Mouse (Mus musculus) intestine, embryonic 14.5 days (tissue): ENCODE data around the gene Gm10282. TPM values are rescaled to one million over a fixed set of nuclear protein-coding genes. Genes with fewer than 3 reads are reported as not detected.

Experiments
- ATAC-seq: fragments of 200-750 bp; cut with Nextera tagmentation; replicated peaks from 2 replicates; pipeline ENCODE4 v1.8.0; 2017; ENCODE audit warnings: low read depth, moderate number of reproducible peaks, moderate TSS enrichment, moderate library complexity; ENCODE audit not compliant: low FRiP score, low TSS enrichment
- DNase-seq: peaks from one replicate; pipeline ENCODE4 v3.0.0-alpha.2; 2018; ENCODE audit warnings: low spot score
- H3K27ac ChIP-seq: fragments of 300-500 bp; sonication (generic); 2 replicates; pipeline ENCODE4 v1.5.1; 2014; ENCODE audit warnings: low read depth, mild to moderate bottlenecking, control low read depth
- H3K27me3 ChIP-seq: fragments of 300-500 bp; sonication (generic); replicated peaks from 2 replicates; pipeline ENCODE4 v1.6.1; 2014; ENCODE audit warnings: low read length, control low read depth; ENCODE audit not compliant: control insufficient read depth, insufficient read depth
- H3K36me3 ChIP-seq: fragments of 300-500 bp; sonication (generic); 2 replicates; pipeline ENCODE4 v1.6.1; 2014; ENCODE audit warnings: low read length, control low read depth; ENCODE audit not compliant: control insufficient read depth, insufficient read depth
- H3K4me1 ChIP-seq: fragments of 300-500 bp; sonication (generic); replicated peaks from 2 replicates; pipeline ENCODE4 v1.6.1; 2014; ENCODE audit warnings: low read length, control low read depth, mixed read lengths; ENCODE audit not compliant: control insufficient read depth, insufficient read depth
- H3K4me2 ChIP-seq: fragments of 300-500 bp; sonication (generic); 2 replicates; pipeline ENCODE4 v1.6.1; 2014; ENCODE audit warnings: low read length
- H3K4me3 ChIP-seq: fragments of 300-500 bp; sonication (generic); 2 replicates; pipeline ENCODE4 v1.5.1; 2014; ENCODE audit warnings: low read depth, low read length, control low read depth, mixed read lengths
- H3K9ac ChIP-seq: fragments of 300-500 bp; sonication (generic); 2 replicates; pipeline ENCODE4 v1.6.1; 2014; ENCODE audit warnings: mild to moderate bottlenecking, low read length
- H3K9me3 ChIP-seq: fragments of 300-500 bp; sonication (generic); 2 replicates; pipeline ENCODE4 v1.6.1; 2016; ENCODE audit warnings: low read length, control low read depth; ENCODE audit not compliant: control insufficient read depth
- WGBS: fragments of 180-500 bp; shearing (Covaris S2); extraction: QIAGEN DNeasy Blood & Tissue Kit; methylation state at CpG from one replicate; pipeline ENCODE4 v1.1.7; 2014; 5-methylcytosine and 5-hydroxymethylcytosine counted together
- polyA plus RNA-seq: library from polyadenylated mRNA; unstranded; fragments of >200 nt; fragmentation: Nextera tagmentation; extraction: Ambion mirVana; gene quantifications from 2 replicates; pipeline ENCODE4 v1.2.1, GENCODE M21; 2014

The Gm10282 gene
- polyA plus RNA-seq, 1 experiment from 2014 or later = 31.1 TPM

DNA sequence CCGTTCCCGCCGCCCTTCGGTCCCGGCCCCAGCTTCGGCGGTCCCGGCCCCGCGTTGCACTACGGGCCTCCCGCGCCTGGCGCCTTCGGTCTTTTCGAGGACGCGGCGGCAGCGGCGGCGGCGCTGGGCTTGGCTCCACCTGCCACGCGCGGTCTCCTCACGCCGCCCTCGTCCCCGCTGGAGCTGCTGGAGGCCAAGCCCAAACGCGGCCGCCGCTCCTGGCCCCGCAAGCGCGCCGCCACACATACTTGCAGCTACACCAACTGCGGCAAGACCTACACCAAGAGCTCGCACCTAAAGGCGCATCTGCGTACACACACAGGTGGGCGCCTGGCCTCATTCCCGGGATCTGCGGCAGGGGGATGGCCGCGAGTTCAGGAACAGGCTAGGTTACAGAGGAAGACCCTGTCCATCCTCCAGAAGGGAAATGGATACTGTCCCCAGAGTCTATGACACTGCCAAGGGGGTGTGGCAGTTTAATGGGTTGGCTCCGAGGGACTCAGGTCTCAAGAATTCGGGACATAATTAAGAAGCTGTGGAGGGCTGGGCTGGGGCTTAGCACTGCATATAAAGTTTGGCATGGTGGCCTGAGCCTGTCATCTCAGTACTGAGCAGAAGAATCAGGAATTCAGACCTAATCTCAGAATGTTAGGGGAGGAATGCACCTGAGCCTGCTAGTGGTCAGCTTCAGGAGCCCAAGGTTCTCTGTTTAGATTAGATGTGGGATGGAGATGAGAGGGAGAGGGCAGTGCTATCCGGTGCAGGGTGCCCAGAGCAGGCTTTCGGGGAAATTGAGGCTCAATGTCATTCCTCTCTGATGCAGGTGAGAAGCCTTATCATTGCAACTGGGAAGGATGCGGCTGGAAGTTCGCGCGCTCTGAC lies 15.1 kb upstream of the Gm10282 start:
- 6% methylated on average over 55 of the region's 55 CpGs for WGBS
- ATAC-seq (no peak), DNase-seq (peak; percentile 57)

DNA sequence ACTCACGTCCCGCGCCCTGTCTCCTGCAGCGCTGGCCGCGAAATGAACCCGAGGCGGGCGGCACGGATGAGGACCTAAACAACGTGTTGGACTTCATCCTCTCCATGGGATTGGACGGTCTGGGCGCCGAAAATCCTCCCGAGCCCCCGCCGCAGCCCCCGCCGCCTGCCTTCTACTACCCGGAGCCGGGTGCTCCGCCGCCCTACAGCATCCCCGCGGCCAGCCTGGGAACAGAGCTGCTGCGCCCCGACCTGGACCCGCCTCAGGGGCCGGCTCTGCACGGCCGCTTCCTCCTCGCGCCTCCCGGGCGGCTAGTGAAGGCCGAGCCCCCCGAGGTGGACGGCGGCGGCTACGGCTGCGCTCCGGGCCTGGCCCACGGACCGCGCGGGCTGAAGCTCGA lies 14.3 kb upstream of the Gm10282 start:
- H3K9me3 ChIP-seq = no peaks in the 10 kb centered on the region
- DNase-seq (no peak), ATAC-seq (peak; percentile 7; the same call in 1 of the 2 replicates)
- H3K27ac ChIP-seq = no peak overlapping the region
- peak overlapping the region; percentile 48 for H3K9ac ChIP-seq
- peaks cover 37% of the 10 kb centered on the region for H3K27me3 ChIP-seq
- no peaks in the 10 kb centered on the region for H3K36me3 ChIP-seq
- no peaks in the 10 kb centered on the region; the same call in 1 of the 2 replicates for H3K4me1 ChIP-seq
- under 1% methylated on average over 35 of the region's 48 CpGs for WGBS
- peak overlapping the region; percentile 92 for H3K4me2 ChIP-seq
- H3K4me3 ChIP-seq = peak overlapping the region; percentile 53

More for the DNA sequence above, 15.1 kb upstream of the Gm10282 start:
- no peaks in the 10 kb centered on the region for H3K9me3 ChIP-seq
- peak overlapping the region; percentile 92 for H3K4me2 ChIP-seq
- H3K36me3 ChIP-seq = no peaks in the 10 kb centered on the region
- peak overlapping the region; percentile 53 for H3K4me3 ChIP-seq
- H3K4me1 ChIP-seq = no peaks in the 10 kb centered on the region; the same call in 1 of the 2 replicates
- no peak overlapping the region for H3K27ac ChIP-seq
- peak overlapping the region; percentile 48 for H3K9ac ChIP-seq
- H3K27me3 ChIP-seq = peaks cover 37% of the 10 kb centered on the region

DNA sequence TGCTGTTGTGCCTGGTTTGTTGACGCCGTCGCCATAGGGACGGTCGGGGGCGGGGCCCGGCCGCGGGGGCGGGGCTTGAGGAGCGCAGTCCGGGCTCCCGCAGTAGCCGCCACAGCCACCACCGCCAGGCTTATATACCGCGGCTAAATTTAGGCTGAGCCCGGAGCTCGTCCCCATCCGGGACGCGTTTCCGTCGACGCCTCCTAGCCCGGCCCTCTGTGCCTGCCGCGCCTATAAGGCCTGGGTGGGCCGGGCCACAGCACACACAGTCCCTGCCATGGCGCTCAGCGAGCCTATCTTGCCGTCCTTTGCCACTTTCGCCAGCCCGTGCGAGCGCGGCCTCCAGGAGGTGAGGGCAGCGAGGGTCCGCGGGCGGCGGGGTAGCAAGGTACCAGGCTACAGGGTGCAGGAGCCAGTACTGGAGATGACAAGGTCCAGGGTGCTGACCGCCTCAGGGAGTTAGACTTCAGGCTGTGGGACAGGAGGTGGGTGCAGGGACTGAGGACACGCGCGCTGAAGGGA lies 13.8 kb upstream of the Gm10282 start, which contains the start of gene Klf2:
Klf2 (plus strand) TSS at position 233 of the 522 bp plus-strand sequence.
- H3K9me3 ChIP-seq = no peaks in the 10 kb centered on the region
- H3K9ac ChIP-seq = peak within 1 kb of the TSS; percentile 48
- WGBS = under 1% methylated on average over 46 of the region's 46 CpGs
- DNase-seq (peak; percentile 96), ATAC-seq (peak; percentile 95)
- no peaks in the 10 kb centered on the region; the same call in 1 of the 2 replicates for H3K4me1 ChIP-seq
- peaks cover 37% of the 10 kb centered on the region for H3K27me3 ChIP-seq
- peak within 1 kb of the TSS; percentile 92 for H3K4me2 ChIP-seq
- H3K36me3 ChIP-seq = no peaks in the 10 kb centered on the region
- peak within 1 kb of the TSS; percentile 53 for H3K4me3 ChIP-seq
- peak within 1 kb of the TSS; percentile 27; the same call in 1 of the 2 replicates for H3K27ac ChIP-seq

DNA sequence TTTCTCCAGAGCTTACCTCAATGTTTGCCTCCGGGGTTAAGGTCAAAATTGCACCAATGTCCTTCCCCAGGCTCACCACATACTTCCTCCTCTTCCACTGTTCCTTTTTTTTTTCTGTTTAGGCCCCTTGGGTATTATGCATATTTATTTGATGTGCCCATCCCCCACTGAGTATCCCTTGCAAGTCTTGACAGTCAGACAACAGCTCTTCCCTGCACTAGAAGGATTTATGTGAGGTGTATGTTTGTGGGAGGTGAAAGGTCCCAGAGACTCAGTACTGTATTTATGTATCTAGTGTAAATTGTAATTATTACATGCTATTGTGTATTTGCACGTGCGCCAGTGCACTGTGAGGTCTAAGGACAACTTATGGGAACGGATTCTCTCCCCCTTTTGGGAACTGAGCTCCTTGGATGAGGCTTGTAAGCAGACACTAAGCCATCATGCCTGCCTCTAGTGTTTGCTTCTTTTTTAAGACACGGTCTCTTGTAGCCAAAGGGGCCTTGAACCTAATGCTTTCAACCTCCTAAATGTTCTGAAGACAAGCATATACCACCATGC lies 12.8 kb upstream of the Gm10282 start:
- no peak overlapping the region for H3K4me3 ChIP-seq
- ATAC-seq (no peak), DNase-seq (peak; percentile 56)
- H3K27me3 ChIP-seq = peaks cover 39% of the 10 kb centered on the region
- H3K27ac ChIP-seq = no peak overlapping the region
- WGBS = 47% methylated on average over 5 of the region's 5 CpGs
- no peaks in the 10 kb centered on the region; the same call in 1 of the 2 replicates for H3K4me1 ChIP-seq
- no peaks in the 10 kb centered on the region for H3K9me3 ChIP-seq
- H3K4me2 ChIP-seq = no peak overlapping the region
- no peak overlapping the region for H3K9ac ChIP-seq
- H3K36me3 ChIP-seq = no peaks in the 10 kb centered on the region

DNA sequence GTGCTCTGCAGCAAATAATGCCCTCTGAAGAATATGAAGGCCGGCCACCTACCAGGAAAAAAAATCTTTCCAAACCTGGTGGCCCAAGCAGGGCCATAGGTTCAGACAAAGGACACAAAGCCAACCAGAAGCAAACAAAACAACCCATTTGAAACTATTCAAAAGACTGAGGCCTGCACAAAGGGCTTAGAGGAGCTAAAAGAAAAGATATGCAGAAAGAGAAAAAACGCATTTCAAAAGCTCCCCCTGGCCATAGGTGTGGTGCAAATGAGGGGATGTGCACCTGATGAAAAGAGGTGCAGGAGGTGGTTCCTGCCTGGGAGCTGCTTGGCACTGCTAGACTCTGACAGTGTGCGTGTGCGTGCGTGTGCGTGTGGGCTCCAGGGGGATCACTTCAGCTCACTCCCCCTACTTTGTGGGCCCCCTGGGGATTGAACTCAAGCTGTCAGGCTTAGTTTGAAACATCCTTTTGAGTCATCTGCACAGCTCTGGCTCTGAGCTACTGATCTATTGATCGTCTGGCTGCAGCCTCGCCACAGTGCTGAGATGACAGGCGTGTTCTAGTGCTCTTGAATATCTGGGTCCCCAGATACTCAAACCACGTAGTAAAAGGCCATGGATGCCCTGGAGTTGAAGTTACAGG lies 11.1 kb upstream of the Gm10282 start:
- H3K4me1 ChIP-seq = no peaks in the 10 kb centered on the region; the same call in 1 of the 2 replicates
- H3K4me3 ChIP-seq = no peak overlapping the region
- H3K4me2 ChIP-seq = no peak overlapping the region
- no peaks in the 10 kb centered on the region for H3K9me3 ChIP-seq
- H3K36me3 ChIP-seq = no peaks in the 10 kb centered on the region
- no peak overlapping the region for H3K9ac ChIP-seq
- DNase-seq (no peak), ATAC-seq (no peak)
- peaks cover 29% of the 10 kb centered on the region for H3K27me3 ChIP-seq
- 53% methylated on average over 10 of the region's 10 CpGs for WGBS
- no peak overlapping the region for H3K27ac ChIP-seq

DNA sequence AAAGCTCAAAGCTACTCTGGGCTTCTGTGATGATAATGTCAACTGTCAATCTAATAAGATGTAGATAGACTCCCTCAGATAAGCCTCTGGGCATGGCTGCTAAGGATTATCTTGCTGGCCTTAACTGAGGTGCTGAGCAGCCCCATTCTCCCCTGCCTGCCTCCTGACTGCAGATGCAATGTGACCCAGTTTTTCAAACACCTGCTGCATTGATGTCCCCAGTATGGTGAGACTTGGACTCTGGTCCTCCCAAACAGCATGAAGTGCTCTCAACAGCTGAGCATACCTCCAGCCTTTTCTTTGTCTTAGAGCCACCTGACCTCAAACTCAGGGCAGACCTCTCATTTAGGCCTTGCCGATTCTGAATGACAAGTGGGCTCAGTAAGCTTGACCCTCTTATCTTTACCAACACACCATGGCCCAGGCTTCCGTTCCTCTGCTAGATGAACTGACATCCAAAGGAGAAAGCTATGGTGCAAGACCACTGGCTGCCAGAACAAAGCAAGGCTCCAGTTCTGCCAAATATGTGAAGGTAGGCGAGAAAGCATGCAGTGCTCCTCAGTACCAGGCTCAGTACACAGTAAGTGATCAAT lies 8.0 kb upstream of the Gm10282 start:
- Histone ChIP-seq H3K27me3 (0 out of 2 replicates have a peak, but pooled peaks cover 8% of the 10 kb centered on the region), H3K9me3 (no peaks in the 10 kb centered on the region), H3K27ac (no peak overlapping the region), H3K4me1 (no peaks in the 10 kb centered on the region), H3K9ac (no peak overlapping the region), H3K4me3 (no peak overlapping the region), H3K4me2 (no peak overlapping the region), H3K36me3 (no peaks in the 10 kb centered on the region)
- DNase-seq (no peak), ATAC-seq (no peak)
- 76% methylated on average over 3 of the region's 3 CpGs for WGBS

DNA sequence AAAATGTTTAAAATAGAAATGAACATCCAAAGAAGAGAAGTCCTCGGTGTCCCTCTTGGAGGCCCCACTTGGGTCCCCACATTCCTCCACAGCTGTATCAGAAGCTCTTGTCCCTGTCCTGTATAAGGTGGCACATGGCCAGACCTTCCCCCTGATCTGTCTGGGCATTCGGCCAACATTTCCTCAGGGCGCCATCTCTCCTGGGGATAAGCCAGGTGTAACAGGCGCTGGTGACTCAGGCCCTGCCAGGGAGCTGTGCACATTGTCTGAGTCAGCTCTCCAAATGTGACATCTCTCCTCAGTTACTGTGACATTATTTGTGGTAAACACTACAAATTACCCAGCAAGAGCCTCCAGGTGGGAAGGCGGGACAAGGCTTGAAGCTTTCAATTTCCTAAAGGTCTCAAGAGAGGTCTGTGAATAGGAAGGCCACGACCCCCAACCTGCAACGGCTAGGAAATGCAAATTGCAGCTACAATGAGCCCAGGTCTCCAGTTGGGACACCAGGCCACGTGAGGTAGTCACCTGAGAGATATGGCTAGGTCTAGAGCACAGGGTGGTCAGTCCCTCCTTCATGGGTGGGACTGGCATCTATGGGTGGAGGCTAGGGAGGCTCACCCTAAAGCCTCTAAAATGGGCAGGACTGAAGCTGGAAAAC lies 5.9 kb upstream of the Gm10282 start:
- Histone ChIP-seq H3K27ac (no peak overlapping the region), H3K27me3 (0 out of 2 replicates have a peak, but pooled peaks cover 5% of the 10 kb centered on the region), H3K4me1 (no peaks in the 10 kb centered on the region), H3K9ac (no peak overlapping the region), H3K9me3 (no peaks in the 10 kb centered on the region), H3K36me3 (no peaks in the 10 kb centered on the region), H3K4me3 (no peak overlapping the region), H3K4me2 (no peak overlapping the region)
- ATAC-seq = no peak
- DNase-seq = no peak
- WGBS = 53% methylated on average over 8 of the region's 8 CpGs
